Mouse (Mus musculus) MEL (cell line): ENCODE measurements at regions not wholly inside any gene's neighbourhood (a gene's known extent, or its start where the extent isn't known, plus 50 kb on each side); places are given as distances from the start of the nearest gene placed in this dataset.

ENCODE experiments used
- DNase-seq: peaks from one replicate; pipeline ENCODE4 v3.0.0; 2011; ENCODE audit warnings: low read depth, low spot score
- H3K27ac ChIP-seq: 2 replicates; pipeline ENCODE4 v1.5.1; 2012; ENCODE audit warnings: low read depth, mild to moderate bottlenecking, control low read depth, low read length, moderate library complexity; ENCODE audit not compliant: control insufficient read depth
- H3K27me3 ChIP-seq, 2 experiments: fragments of 150-350 bp in 1 of 2; sonication (generic) in 1 of 2; 2 replicates each; pipeline ENCODE4 v1.6.1; 2012; ENCODE audit warnings: low read length in 2 of 2, mild to moderate bottlenecking in 2 of 2, improper control_type of control experiment in 1 of 2, moderate library complexity in 1 of 2; ENCODE audit not compliant: insufficient read depth in 2 of 2, control insufficient read depth in 1 of 2
- H3K36me3 ChIP-seq, 2 experiments: 2 replicates each; pipeline ENCODE4 v1.6.1; 2012 to 2014; ENCODE audit warnings: low read length in 2 of 2, improper control_type of control experiment in 1 of 2, inconsistent platforms in 1 of 2, mild to moderate bottlenecking in 1 of 2; ENCODE audit not compliant: insufficient read depth in 2 of 2, control insufficient read depth in 1 of 2
- H3K4me1 ChIP-seq, 2 experiments: fragments of 150-350 bp in 1 of 2; sonication (generic) in 1 of 2; 2 replicates each; pipeline ENCODE4 v1.6.1; 2012; ENCODE audit warnings: low read length in 2 of 2, improper control_type of control experiment in 1 of 2, mild to moderate bottlenecking in 1 of 2; ENCODE audit not compliant: insufficient read depth in 2 of 2, control insufficient read depth in 1 of 2
- H3K4me3 ChIP-seq, 2 experiments: fragments of 150-350 bp in 1 of 2; sonication (generic) in 1 of 2; 2 replicates each; pipeline ENCODE4 v1.5.1; 2012; ENCODE audit warnings: low read depth in 2 of 2, low read length in 2 of 2, mild to moderate bottlenecking in 2 of 2, moderate library complexity in 2 of 2, control low read depth in 1 of 2, improper control_type of control experiment in 1 of 2; ENCODE audit not compliant: control insufficient read depth in 1 of 2, insufficient read depth in 1 of 2
- H3K79me2 ChIP-seq: 2 replicates; pipeline ENCODE4 v1.6.1; 2012; ENCODE audit warnings: mild to moderate bottlenecking, low read length, moderate library complexity; ENCODE audit not compliant: control insufficient read depth, poor library complexity, insufficient read depth
- H3K9ac ChIP-seq: 2 replicates; pipeline ENCODE4 v1.6.1; 2012; ENCODE audit warnings: low read depth, mild to moderate bottlenecking, control low read depth, low read length, moderate library complexity; ENCODE audit not compliant: control insufficient read depth, poor library complexity, severe bottlenecking
- H3K9me3 ChIP-seq: fragments of 150-350 bp; sonication (generic); replicated peaks from 2 replicates; pipeline ENCODE4 v1.6.1; 2012; ENCODE audit warnings: mild to moderate bottlenecking, low read length, improper control_type of control experiment, moderate library complexity; ENCODE audit not compliant: insufficient read depth
- BHLHE40 ChIP-seq: IDR thresholded peaks from 2 replicates; pipeline ENCODE4 v1.6.1; 2012; ENCODE audit warnings: low read depth, mild to moderate bottlenecking, inconsistent platforms, low read length, improper control_type of control experiment, borderline replicate concordance
- CTCF ChIP-seq, 3 experiments: IDR thresholded peaks in 2 of 3; conservative IDR thresholded peaks in 1 of 3; 2 replicates each; pipeline ENCODE4 v1.5.1; 2011 to 2012; ENCODE audit warnings: low read length in 3 of 3, low read depth in 2 of 3, mild to moderate bottlenecking in 2 of 3, improper control_type of control experiment in 1 of 3, inconsistent platforms in 1 of 3, mixed read lengths in 1 of 3, moderate library complexity in 1 of 3; ENCODE audit not compliant: control insufficient read depth in 1 of 3, insufficient read depth in 1 of 3, poor library complexity in 1 of 3, severe bottlenecking in 1 of 3
- ELF1 ChIP-seq: IDR thresholded peaks from 2 replicates; pipeline ENCODE4 v1.6.1; 2014; ENCODE audit warnings: low read depth, mild to moderate bottlenecking, inconsistent platforms, low read length, improper control_type of control experiment, moderate library complexity
- EP300 ChIP-seq, 2 experiments: IDR thresholded peaks; 2 replicates each; pipeline ENCODE4 v1.6.1; 2011; ENCODE audit warnings: improper control_type of control experiment in 2 of 2, low read length in 2 of 2, low read depth in 1 of 2, mild to moderate bottlenecking in 1 of 2
- GATA1 ChIP-seq: IDR thresholded peaks from 2 replicates; pipeline ENCODE4 v1.6.1; 2011; ENCODE audit warnings: low read depth, low read length, improper control_type of control experiment
- JUND ChIP-seq: IDR thresholded peaks from 2 replicates; pipeline ENCODE4 v1.6.1; 2011; ENCODE audit warnings: low read depth, mild to moderate bottlenecking, improper control_type of control experiment, low read length
- KAT2A ChIP-seq: conservative IDR thresholded peaks from 2 replicates; pipeline ENCODE4 v1.6.1; 2012; ENCODE audit warnings: low read depth, low read length, improper control_type of control experiment, inconsistent platforms
- MAX ChIP-seq: IDR thresholded peaks from 2 replicates; pipeline ENCODE4 v1.6.1; 2011; ENCODE audit warnings: low read length, improper control_type of control experiment
- MXI1 ChIP-seq: IDR thresholded peaks from 2 replicates; pipeline ENCODE4 v1.6.1; 2011; ENCODE audit warnings: mild to moderate bottlenecking, low read depth, low read length, improper control_type of control experiment
- MYB ChIP-seq: IDR thresholded peaks from 2 replicates; pipeline ENCODE4 v1.6.1; 2011; ENCODE audit warnings: mild to moderate bottlenecking, low read depth, low read length, improper control_type of control experiment
- NELFE ChIP-seq: IDR thresholded peaks from 2 replicates; pipeline ENCODE4 v1.6.1; 2011; ENCODE audit warnings: low read depth, low read length, improper control_type of control experiment
- POLR2AphosphoS2 ChIP-seq: IDR thresholded peaks from 2 replicates; pipeline ENCODE4 v1.6.1; 2011; ENCODE audit warnings: low read length, improper control_type of control experiment
- POLR2AphosphoS5 ChIP-seq: IDR thresholded peaks from 2 replicates; pipeline ENCODE4 v1.6.1; 2012; ENCODE audit warnings: low read depth, borderline replicate concordance, mild to moderate bottlenecking, inconsistent platforms, low read length, moderate library complexity, mixed read lengths
- RAD21 ChIP-seq: IDR thresholded peaks from 2 replicates; pipeline ENCODE4 v1.6.1; 2011; ENCODE audit warnings: mild to moderate bottlenecking, low read depth, low read length, improper control_type of control experiment
- RCOR1 ChIP-seq: IDR thresholded peaks from 2 replicates; pipeline ENCODE4 v1.6.1; 2012; ENCODE audit warnings: low read depth, mild to moderate bottlenecking, inconsistent platforms, low read length, improper control_type of control experiment
- SMC3 ChIP-seq: IDR thresholded peaks from 2 replicates; pipeline ENCODE4 v1.6.1; 2011; ENCODE audit warnings: low read depth, low read length, improper control_type of control experiment
- TAL1 ChIP-seq: IDR thresholded peaks from 2 replicates; pipeline ENCODE4 v1.6.1; 2012; ENCODE audit warnings: mild to moderate bottlenecking, inconsistent platforms, low read length, moderate library complexity, mixed read lengths
- TCF12 ChIP-seq: IDR thresholded peaks from 2 replicates; pipeline ENCODE4 v1.6.1; 2014; ENCODE audit warnings: low read depth, mild to moderate bottlenecking, inconsistent platforms, low read length, improper control_type of control experiment, moderate library complexity
- USF2 ChIP-seq, 2 experiments: IDR thresholded peaks; 2 replicates each; pipeline ENCODE4 v1.6.1; 2011 to 2012; ENCODE audit warnings: improper control_type of control experiment in 2 of 2, low read length in 2 of 2, borderline replicate concordance in 1 of 2, inconsistent platforms in 1 of 2, low read depth in 1 of 2, mild to moderate bottlenecking in 1 of 2; ENCODE audit not compliant: insufficient read depth in 1 of 2
- ZC3H11A ChIP-seq: IDR thresholded peaks from 2 replicates; pipeline ENCODE4 v1.6.1; 2012; ENCODE audit warnings: low read depth, mild to moderate bottlenecking, inconsistent platforms, low read length, improper control_type of control experiment
- ZMIZ1 ChIP-seq: IDR thresholded peaks from 2 replicates; pipeline ENCODE4 v1.6.1; 2012; ENCODE audit warnings: low read depth, mild to moderate bottlenecking, inconsistent platforms, low read length, improper control_type of control experiment, moderate library complexity

GRCm38 (mm10) chr15:8884608-8885467 is 82.9 kb upstream of the Ranbp3l start:
- Histone ChIP-seq H3K79me2 (no peaks in the 10 kb centered on the region), H3K9me3 (no peaks in the 10 kb centered on the region), H3K4me3 (no peak overlapping the region), H3K4me1 (no peaks in the 10 kb centered on the region), H3K9ac (no peak overlapping the region), H3K27me3 (peaks cover 0 to 2% of the 10 kb centered on the region in 2 experiments; a peak in 1 of 4 replicates), H3K36me3 (no peaks in the 10 kb centered on the region), H3K27ac (no peak overlapping the region)
- DNase-seq: peak; percentile 8
- peak in 1 of 3 experiments; percentile 48; a peak in 2 of 6 replicates for TF ChIP-seq CTCF (IDR thresholded peaks at IDR 0.05 in 2 of 3, conservative IDR thresholded peaks at IDR 0.05 in 1 of 3; ENCODE audit: control insufficient read depth in 1 of 3, insufficient read depth in 1 of 3, low read depth in 2 of 3, low read length in 3 of 3, poor library complexity in 1 of 3, severe bottlenecking in 1 of 3)
- peak; percentile 37; the same call in 1 of the 2 replicates for TF ChIP-seq ZC3H11A
- no peak for TF ChIP-seq MAX
- TF ChIP-seq SMC3: peak; percentile 57
- peak; percentile 45 for TF ChIP-seq RAD21
- TF ChIP-seq, all 39 proteins: peak for 4

GRCm38 (mm10) chr15:8882880-8883539 is 84.7 kb upstream of the Ranbp3l start:
- DNase-seq: no peak
- Histone ChIP-seq H3K27me3 (peaks cover under 1 to 2% of the 10 kb centered on the region in 2 experiments; a peak in 1 of 4 replicates), H3K9me3 (no peaks in the 10 kb centered on the region), H3K27ac (no peak overlapping the region), H3K4me1 (no peaks in the 10 kb centered on the region)
- TF ChIP-seq JUND: no peak
- TF ChIP-seq EP300 (IDR thresholded peaks at IDR 0.05; ENCODE audit: low read depth in 1 of 2, low read length in 2 of 2): no peak
- TF ChIP-seq KAT2A: no peak
- no peak for TF ChIP-seq POLR2AphosphoS5
- no peak for TF ChIP-seq GATA1
- TF ChIP-seq ELF1: no peak
- TF ChIP-seq MYB: no peak
- TF ChIP-seq ZMIZ1: no peak
- TF ChIP-seq BHLHE40: no peak
- TF ChIP-seq MAX: no peak
- no peak for TF ChIP-seq NELFE
- TF ChIP-seq RCOR1: no peak
- no peak for TF ChIP-seq USF2 (IDR thresholded peaks at IDR 0.05; ENCODE audit: borderline replicate concordance in 1 of 2, insufficient read depth in 1 of 2, low read depth in 1 of 2, low read length in 2 of 2)
- no peak for TF ChIP-seq MXI1
- no peak for TF ChIP-seq ZC3H11A
- no peak for TF ChIP-seq POLR2AphosphoS2
- no peak for TF ChIP-seq TCF12
- no peak for TF ChIP-seq TAL1
- TF ChIP-seq, all 39 proteins: peak for 0
- no peaks in the 10 kb centered on the region for H3K79me2 ChIP-seq
- no peak overlapping the region for H3K4me3 ChIP-seq
- H3K36me3 ChIP-seq: no peaks in the 10 kb centered on the region
- no peak overlapping the region for H3K9ac ChIP-seq
